Mouse (Mus musculus): ENCODE measurements around the gene Ankrd34b. TPM values are rescaled to one million over a fixed set of nuclear protein-coding genes. Genes with fewer than 3 reads are reported as not detected.

The Ankrd34b gene
- total RNA-seq, 2 experiments from 2014 or later: 13.4 to 14.2 TPM

Other genes starting within 250 kb of the Ankrd34b start
- not detected for gene Gm20379, start 119.9 kb upstream of the Ankrd34b start, total RNA-seq (2021)
- 1 to 10 TPM; 1.8 to 2.1 TPM for gene Dhfr, start 71.2 kb upstream of the Ankrd34b start, total RNA-seq (2021)
- 10 to 100 TPM; 24.7 to 29.0 TPM for gene Msh3, start 70.9 kb upstream of the Ankrd34b start, total RNA-seq (2021)
- gene Fam151b, start 58.1 kb downstream of the Ankrd34b start, total RNA-seq (2021): 10 to 100 TPM in 1 of 2 experiments, 1 to 10 TPM in 1; 8.9 to 11.0 TPM
- 10 to 100 TPM; 19.6 to 20.1 TPM for gene Zfyve16, start 105.0 kb downstream of the Ankrd34b start, total RNA-seq (2021)
- not detected for gene Spz1, start 150.3 kb downstream of the Ankrd34b start, total RNA-seq (2021)
- gene Serinc5, start 185.2 kb downstream of the Ankrd34b start, total RNA-seq (2021): 10 to 100 TPM; 70.0 to 72.2 TPM